Mouse (Mus musculus): ENCODE results near the gene Dcaf4.

Dcaf4 gene

DNA sequence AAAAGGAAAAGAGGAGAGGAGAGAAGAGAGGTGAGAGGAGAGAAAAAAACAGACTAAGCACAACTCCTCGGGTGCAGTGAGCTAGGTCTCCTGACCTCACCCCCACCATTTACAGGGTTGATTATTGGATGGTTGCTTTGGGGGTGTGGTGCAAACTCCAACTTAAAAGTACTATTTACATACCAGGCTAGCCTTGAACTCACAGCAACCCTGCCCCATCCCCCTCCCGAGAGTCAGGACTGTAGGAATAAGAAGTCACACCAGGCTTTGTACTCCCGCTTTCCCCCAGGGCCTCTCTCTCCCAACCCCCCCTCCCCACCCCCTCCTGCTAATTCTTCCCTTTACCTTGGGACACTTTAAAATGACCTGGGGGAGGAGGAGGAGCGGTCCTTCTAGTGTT, 23.9 kb upstream of the Dcaf4 start:
- DNase-seq, result no peak

GRCm38 (mm10) chr12:83496736-83497135, 23.5 kb upstream of the Dcaf4 start:
- no peak for DNase-seq

GRCm38 (mm10) chr12:83497959-83498358, 22.3 kb upstream of the Dcaf4 start:
- DNase-seq, result no peak

DNA sequence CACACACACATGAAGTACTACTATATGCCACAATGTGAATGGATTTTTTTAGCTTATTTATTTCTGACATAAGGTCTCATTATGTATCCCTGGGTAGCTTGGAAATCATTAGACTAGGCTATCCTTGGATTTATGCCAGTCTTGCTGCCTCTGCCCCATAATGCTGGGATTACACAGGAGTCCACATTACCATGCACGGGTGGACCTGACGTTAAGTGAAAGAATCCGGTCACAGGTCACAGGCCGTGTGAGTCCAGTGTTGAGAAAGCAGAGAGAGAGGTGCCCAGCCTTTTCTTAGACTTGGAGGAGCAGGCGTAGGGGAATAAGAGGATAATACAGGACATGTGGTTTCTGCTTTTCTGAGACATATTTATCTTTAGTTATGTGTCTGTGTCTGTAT, 21.0 kb upstream of the Dcaf4 start:
- no peak for DNase-seq

GRCm38 (mm10) chr12:83502190-83502589, 18.1 kb upstream of the Dcaf4 start:
- peak; percentile 49 to 81 for DNase-seq

GRCm38 (mm10) chr12:83506543-83506942, 13.7 kb upstream of the Dcaf4 start:
- DNase-seq, result no peak

- DNase-seq, result no peak
These were observed 9.7 kb upstream of the Dcaf4 start for GRCm38 (mm10) chr12:83510586-83510985.

DNA sequence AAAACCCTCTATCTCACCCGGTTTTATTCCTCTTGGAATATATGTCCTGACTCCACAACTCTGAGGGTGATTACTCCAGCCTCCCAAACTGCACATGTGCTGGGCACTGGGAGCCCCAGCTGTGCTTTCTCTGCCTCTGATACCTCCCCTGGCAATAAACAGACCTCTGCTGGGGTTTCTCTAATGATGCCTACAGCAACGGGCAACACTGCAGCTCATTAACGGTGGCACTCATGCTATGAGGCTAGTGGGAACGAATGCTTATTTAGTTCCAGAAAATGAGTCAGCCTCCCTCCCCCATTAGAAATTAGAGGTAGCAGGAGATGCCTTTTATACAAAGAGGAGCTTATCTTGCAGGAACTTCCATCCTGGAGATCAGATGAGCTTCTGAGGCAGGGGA, 7.5 kb upstream of the Dcaf4 start:
- no peak for DNase-seq

DNA sequence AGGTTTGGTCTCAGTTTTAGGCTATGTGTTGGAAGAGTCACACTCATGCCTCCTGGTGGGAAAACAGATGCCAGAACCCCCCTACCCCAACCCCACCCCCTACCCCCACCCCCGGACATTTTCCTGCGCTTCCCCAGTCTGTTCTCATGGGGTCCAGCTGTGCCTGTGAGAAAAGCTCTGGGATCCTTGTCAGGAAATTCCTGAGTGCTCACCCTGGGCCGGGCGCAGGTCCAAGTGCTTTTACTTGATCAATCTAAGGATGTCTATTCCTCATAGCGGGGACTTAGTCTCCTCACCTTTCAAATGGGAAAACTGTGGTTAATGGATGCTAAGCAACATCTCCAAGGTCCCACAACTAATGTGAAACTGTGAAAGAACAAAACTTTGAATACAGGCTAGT, 7.1 kb upstream of the Dcaf4 start:
- no peak for DNase-seq

DNA sequence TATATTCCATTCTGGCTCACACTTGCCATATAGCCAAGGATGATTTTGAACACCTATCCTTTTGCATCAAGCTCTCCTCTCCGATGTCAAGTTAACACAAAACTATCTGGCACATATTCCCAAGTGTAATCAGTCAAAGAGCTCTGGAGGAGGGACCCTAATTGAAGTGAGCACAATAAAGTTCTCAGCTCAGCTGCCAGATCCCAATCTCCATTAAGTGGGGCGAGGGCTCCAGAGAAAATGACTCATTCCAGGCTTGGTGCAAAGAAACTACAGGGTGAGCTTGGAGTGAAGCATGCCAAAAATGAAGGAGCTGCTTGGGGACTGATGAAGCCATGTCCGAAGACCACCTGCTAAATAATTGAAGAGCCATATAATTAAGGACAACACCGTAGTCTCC, 6.0 kb upstream of the Dcaf4 start:
- no peak for DNase-seq

DNA sequence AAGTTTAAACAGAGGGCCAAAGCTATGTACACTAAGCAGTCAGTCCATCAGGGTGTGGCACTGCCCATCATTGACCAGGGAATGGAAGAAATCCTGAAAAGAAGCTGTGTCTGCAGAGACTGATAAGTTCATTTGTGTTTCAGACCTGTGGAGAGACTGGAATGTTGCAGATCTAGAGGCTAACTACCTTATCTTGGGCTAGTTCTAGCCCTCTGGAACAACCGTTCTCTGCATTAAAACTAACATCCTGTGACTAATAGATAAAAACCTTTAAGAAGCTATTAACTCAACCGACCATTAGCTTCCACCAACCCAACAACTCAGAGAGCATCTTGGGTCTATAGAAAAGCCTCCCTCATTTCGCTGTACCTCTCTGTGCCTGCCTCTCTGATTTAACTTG, 2.7 kb upstream of the Dcaf4 start:
- no peak for DNase-seq

GRCm38 (mm10) chr12:83521083-83521482, 817 bp downstream of the Dcaf4 start:
- no peak for DNase-seq

GRCm38 (mm10) chr12:83523056-83523455, 2.8 kb downstream of the Dcaf4 start:
- DNase-seq, result no peak

GRCm38 (mm10) chr12:83523892-83524291, 3.6 kb downstream of the Dcaf4 start:
- DNase-seq, result no peak

DNA sequence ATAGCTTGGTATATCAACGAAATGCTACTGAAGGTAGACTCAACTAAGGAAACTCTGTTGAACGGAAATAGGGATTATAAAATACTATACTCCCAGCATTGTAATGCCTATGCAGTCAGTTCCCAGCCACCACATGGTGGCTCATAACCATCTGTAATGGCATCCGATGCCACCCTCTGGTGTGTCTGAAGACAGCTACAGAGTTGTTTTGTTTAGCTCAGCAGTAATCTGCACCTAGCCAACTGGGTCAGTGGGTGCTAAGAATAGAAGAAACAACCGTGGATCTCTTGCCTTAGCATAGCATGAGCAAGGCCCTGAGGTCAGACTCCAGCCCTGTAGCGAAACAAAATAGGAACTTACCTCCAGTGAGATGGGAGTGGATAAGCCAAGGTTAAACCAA, 4.1 kb downstream of the Dcaf4 start:
- DNase-seq, result peak; percentile 45 to 51

DNA sequence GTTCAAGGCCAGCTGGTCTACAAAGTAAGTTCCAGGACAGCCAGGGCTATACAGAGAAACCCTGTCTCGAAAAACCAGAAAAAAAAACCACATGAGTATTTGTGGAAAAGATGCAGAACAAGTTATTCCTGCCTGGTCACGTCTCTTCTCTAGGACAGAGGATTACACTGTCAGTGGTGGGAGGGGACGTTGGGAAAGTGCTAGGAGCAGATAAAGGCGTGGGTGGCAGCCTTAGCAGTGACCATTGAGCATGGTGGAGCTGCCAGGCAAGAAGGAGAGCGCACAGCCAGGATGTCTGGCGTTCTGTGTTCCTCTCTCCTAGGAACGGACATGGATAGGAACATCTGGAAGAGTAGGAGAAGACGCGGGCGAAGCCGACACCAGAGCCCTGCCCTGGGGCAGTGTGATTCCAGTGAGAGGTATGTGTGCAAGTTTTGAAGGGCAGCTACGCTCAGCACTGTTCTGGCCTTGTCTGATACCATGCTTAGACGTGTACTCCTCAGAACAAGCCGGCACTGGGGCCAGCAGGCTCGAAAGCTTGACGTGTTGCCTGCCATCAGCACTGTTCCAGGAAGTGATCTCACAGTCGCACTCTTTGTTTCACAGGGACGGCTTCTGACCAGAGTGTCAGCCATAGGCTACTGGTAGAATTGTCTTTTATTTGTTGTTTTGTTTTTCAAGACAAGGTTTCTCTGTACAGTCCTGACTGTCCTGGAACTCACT, 5.7 kb downstream of the Dcaf4 start:
- no peak for DNase-seq

DNA sequence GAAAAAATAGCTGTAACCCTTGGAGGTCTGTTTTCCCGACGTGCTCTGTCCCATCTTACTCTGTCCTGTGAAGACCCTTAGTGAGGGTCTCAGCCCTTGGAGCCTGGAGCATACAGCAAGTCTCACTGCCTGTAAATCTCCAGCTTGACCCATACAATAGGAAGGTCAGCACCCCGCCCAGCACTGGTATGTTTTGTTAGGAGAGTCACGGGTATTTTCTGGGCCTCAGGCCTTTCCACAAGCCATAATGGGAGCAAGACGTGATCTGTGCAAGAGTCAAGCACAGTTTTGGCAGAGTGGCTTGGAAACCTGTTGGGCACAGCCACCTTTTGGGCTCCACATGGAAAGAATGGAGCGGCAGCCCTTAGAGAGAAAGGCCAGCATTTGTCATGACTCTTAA, 7.5 kb downstream of the Dcaf4 start:
- no peak for DNase-seq

DNA sequence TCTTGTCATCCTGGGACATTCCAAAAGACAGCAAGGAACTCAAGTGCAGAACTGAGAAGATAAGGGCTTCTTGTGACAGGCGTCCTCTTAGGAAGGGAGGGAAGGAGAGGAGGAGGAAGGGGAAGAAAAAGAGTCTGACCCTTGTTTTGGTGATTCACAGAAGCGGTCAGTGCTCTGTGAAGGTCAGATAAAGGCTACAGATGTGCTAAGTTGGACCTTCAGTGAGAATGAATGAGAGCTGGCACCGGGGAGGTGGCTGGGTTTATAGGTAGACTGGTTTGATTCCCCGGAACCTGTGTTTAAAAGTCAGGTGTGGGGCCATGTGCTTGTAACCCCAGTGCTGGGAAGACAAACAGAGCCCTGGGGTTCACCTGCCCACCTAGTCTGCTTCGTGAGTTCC, 8.4 kb downstream of the Dcaf4 start:
- no peak for DNase-seq

DNA sequence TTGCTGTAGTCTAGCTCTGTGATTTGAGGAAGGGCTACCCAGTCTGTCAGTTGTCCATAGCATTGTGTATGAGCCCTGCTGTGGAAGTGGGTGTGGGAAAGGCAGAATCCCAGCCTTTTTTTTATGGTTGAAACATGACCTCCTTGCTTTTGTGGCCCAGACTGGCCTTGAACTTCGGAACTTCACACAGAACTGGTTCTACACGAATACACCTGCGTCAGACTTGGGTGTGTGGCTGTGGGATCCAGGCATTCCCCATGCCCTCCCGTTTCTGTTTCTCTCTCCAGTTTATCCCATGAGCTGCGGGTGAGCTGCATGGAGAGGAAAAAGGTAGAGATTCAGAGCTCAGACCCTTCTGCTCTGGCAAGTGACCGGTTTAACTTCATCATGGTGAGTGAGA, 11.7 kb downstream of the Dcaf4 start:
- no peak for DNase-seq

DNA sequence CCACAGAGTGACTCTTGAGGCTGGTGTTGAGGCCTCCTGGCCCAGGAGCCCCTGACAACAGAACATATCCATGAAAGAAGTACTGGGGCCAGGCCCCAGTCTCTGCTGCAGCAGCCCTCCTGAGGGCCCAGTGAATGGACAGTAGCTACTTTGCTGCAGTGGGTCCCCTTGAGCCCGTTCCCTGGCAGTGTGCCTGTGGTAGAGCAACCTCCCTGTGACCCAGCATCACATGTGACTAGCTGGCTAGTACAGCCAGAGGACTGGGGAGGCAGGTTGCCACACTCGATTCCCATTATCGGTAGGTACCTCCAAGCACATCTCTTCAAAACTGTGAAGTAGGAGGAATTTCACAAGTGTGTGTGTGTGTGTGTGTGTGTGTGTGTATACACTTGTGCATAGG, 12.7 kb downstream of the Dcaf4 start:
- DNase-seq, result no peak

DNA sequence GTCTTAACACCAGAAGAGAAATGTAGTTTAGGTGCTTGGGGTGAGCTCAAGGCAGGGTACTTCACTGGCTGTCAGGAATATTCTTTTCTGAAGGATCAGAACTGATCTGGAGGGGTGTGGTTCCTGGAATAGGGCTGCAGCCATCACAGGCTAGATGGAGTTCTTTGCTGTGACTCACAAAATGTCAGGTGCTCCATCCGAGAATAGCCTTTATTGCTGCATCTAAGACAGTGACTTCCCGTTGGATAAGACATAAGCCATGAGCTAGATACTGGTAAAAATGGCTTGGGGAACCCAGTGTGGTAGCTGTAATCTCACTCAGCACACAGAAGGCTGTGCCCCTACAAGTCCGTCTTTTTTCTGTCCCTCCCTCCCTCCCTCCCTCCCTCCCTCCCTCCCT, 13.9 kb downstream of the Dcaf4 start:
- DNase-seq, result no peak

- no peak for DNase-seq
These were observed 15.2 kb downstream of the Dcaf4 start for GRCm38 (mm10) chr12:83535428-83535827.

- no peak for DNase-seq
These were observed 15.8 kb downstream of the Dcaf4 start for GRCm38 (mm10) chr12:83536039-83536438.

- DNase-seq, result no peak
These were observed 23.7 kb downstream of the Dcaf4 start for GRCm38 (mm10) chr12:83543997-83544396.

- no peak for DNase-seq
These were observed 24.5 kb downstream of the Dcaf4 start for GRCm38 (mm10) chr12:83544791-83545190.

Measured in cerebellum, postnatal 36 days (tissue).